Mouse (Mus musculus): ENCODE data around the gene Chmp6. TPM values are rescaled to one million over a fixed set of nuclear protein-coding genes. Genes with fewer than 3 reads are reported as not detected.

The Chmp6 gene
- total and polyA plus RNA-seq, 3 experiments: 26.0 to 56.8 (median 34.9) TPM

GRCm38 (mm10) chr11:119907711-119908110, 5.5 kb upstream of the Chmp6 start:
- no peak for DNase-seq

- peak; percentile 72 for DNase-seq
Measured at GRCm38 (mm10) chr11:119909436-119909835, 3.8 kb upstream of the Chmp6 start.

- no peak for DNase-seq
Measured at GRCm38 (mm10) chr11:119912845-119913244, 396 bp upstream of the Chmp6 start.

GRCm38 (mm10) chr11:119913935-119914314, 684 bp downstream of the Chmp6 start:
- no peak for DNase-seq

- no peak for DNase-seq
Measured at GRCm38 (mm10) chr11:119914381-119914780, 1.1 kb downstream of the Chmp6 start.

- no peak for DNase-seq
Measured at GRCm38 (mm10) chr11:119915666-119916065, 2.4 kb downstream of the Chmp6 start.

GRCm38 (mm10) chr11:119916102-119916790, 3.0 kb downstream of the Chmp6 start:
- peak; percentile 72 for DNase-seq

- DNase-seq: no peak
Measured at GRCm38 (mm10) chr11:119916834-119917469, 3.7 kb downstream of the Chmp6 start.

GRCm38 (mm10) chr11:119918521-119918920, 5.3 kb downstream of the Chmp6 start:
- no peak for DNase-seq

GRCm38 (mm10) chr11:119919432-119919831, 6.2 kb downstream of the Chmp6 start:
- no peak for DNase-seq

- DNase-seq: peak; percentile 67
Measured at GRCm38 (mm10) chr11:119919897-119920296, 6.7 kb downstream of the Chmp6 start.

- DNase-seq: no peak
Measured at GRCm38 (mm10) chr11:119920668-119921067, 7.4 kb downstream of the Chmp6 start.

- DNase-seq: no peak
Measured at GRCm38 (mm10) chr11:119925176-119925575, 11.9 kb downstream of the Chmp6 start.

GRCm38 (mm10) chr11:119926762-119927161, 13.5 kb downstream of the Chmp6 start:
- no peak for DNase-seq

- DNase-seq: peak; percentile 62
Measured at GRCm38 (mm10) chr11:119928023-119928681, 14.9 kb downstream of the Chmp6 start.

GRCm38 (mm10) chr11:119929603-119930265, 16.5 kb downstream of the Chmp6 start:
- no peak for DNase-seq

GRCm38 (mm10) chr11:119931809-119932208, 18.6 kb downstream of the Chmp6 start:
- DNase-seq: no peak

GRCm38 (mm10) chr11:119933142-119933541, 19.9 kb downstream of the Chmp6 start:
- peak; percentile 75 for DNase-seq

- no peak for DNase-seq
Measured at GRCm38 (mm10) chr11:119933819-119934583, 20.8 kb downstream of the Chmp6 start.

GRCm38 (mm10) chr11:119934773-119935172, 21.5 kb downstream of the Chmp6 start:
- DNase-seq: no peak

GRCm38 (mm10) chr11:119935457-119935856, 22.2 kb downstream of the Chmp6 start:
- peak; percentile 65 for DNase-seq

GRCm38 (mm10) chr11:119936456-119936855, 23.2 kb downstream of the Chmp6 start:
- DNase-seq: no peak
